Mouse (Mus musculus): ENCODE measurements around the gene Slc7a8.

GRCm38 (mm10) chr14:54687251-54687650 is 94.5 kb downstream of the Slc7a8 start:
- TF ChIP-seq POLR2A (IDR thresholded peaks at IDR 0.05; ENCODE audit: low read depth, low read length) = no peak
- TF ChIP-seq CTCF (IDR thresholded peaks at IDR 0.05; ENCODE audit: borderline replicate concordance, insufficient read depth, low read length) = no peak
